Mouse (Mus musculus) R1 (cell line): Measurements from ENCODE around the gene Trcg1.

Source experiments
- DNase-seq: peaks from one replicate; pipeline ENCODE4 v3.0.0-alpha.2; 2018; ENCODE audit warnings: low read depth, low spot score

Trcg1 gene

DNA sequence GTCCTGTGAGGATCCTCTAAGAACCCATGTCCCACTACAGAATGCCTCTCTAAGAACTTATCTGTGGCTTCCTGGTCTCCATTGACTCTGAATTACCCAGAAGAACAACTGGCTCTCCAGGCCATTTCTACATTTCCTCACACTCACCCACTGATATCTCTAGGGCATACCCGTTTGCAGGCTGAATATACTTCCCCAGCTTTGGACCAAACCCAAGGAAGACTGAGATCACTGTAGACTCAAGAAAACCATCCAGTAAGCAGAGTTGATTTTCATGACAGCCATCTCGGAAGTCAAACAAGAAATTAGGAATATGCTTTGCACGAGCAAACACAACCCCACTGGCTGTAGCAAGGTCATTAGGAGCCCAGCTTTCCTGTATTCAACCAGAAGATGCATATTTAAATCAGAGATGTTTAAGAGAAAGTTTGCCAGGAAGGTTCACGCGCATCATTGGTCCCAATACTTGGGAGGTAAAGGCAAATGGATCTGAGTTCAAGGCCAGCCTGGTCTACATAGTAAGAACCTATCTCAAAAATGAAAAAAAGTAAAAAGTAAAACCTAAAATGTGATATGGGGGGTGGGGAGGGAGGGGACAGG, 3.9 kb upstream of the Trcg1 start:
- DNase-seq: no peak

DNA sequence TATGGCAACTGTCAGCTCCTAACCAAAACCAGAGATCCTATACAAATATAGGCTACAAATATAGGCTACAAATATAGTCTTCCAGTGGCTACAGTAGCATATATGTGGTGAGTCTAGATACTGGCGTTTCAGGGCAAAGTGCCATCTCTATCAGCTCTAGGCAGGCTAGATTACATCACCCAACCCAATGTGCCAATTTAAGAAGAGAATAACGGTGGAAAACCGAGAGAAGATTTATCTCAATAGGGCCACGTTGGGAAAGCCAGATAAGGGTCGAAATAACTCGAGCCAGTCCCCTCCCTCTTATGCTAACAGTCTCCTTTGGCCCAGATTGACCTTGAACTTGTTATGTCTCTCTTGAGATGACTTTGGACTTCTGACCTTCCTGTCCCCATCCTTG, 3.2 kb upstream of the Trcg1 start:
- DNase-seq: no peak

GRCm38 (mm10) chr9:57233767-57234166, 2.6 kb upstream of the Trcg1 start:
- no peak for DNase-seq

- no peak for DNase-seq
Measured at GRCm38 (mm10) chr9:57237705-57238104, 1.3 kb downstream of the Trcg1 start.

- no peak for DNase-seq
Measured at GRCm38 (mm10) chr9:57238220-57238619, 1.9 kb downstream of the Trcg1 start.

GRCm38 (mm10) chr9:57241111-57241510, 4.8 kb downstream of the Trcg1 start:
- no peak for DNase-seq

- peak; percentile 64 for DNase-seq
Measured at GRCm38 (mm10) chr9:57242916-57243315, 6.6 kb downstream of the Trcg1 start.

DNA sequence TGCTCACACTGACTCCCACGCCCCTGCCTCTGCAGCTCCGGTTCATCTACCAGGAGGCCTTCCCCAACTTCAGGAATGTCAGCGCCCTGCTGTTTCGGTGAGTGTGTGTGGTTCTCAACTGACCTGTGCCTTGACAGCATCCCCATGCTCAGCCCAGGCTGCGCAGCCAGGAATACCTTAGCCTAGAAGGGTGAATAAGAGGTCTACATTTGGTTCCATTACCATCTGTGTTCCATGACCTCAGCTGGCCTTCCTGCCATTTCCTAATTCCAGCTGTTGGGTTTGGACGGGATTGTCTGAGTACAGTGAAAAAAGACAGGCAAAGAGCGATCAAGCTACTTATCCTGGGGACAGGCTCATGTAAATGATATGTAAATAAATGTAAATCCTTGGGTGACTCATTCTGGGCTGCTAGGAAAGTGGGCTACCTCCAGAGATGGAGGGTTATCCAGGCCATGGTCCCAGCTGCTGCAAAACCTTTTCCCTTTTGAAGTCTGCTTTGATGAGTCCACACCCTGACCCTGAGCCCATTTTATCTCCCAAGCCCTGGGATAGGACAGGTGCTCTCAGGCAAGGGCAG, 7.8 kb downstream of the Trcg1 start:
- DNase-seq: peak; percentile 86

- no peak for DNase-seq
Measured at GRCm38 (mm10) chr9:57246482-57246881, 10.1 kb downstream of the Trcg1 start.

GRCm38 (mm10) chr9:57247201-57247671, 10.9 kb downstream of the Trcg1 start:
- no peak for DNase-seq

DNA sequence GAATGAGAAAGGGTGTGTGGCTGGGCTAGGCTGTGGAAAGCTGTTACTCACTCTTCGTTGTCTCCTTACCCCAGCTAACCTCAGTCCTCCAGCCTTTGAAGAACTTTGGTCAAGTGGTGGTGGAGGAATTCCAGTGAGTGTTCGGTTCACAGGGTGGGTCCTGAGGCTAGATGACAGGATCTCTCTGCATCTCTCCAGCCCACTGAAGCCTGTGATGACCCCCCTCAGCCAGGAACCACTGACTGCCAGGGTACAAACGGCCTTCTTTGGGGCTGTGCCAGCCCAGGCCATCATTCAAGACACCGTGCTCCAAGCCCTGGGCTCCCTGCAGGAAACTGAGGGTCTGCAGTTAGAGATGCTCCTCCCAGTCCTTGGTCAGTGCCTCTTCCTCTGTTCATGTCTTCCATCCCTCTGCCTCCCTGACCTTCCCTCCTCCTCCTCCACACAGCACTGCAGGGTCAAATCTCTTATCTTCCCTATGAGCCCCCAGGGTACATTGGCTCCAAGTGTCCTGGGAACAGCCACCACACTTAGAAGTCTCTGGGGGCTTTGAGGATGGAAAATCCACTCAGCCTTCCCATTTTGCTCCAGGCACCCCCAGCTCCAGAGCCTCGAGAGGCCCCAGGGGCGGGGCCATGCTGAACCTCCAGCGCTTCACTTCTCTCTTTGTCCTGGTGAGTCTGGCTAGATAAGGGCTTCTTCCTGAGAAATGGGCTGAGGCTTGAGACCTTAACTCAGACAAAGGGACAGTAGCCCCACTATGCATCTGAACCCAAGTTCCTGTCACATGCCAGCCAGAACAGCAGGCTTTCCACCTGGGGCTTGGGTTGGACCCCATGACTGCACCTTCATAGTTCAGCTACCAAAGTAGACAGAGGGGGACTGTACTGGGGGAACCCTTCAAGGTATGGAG, 11.9 kb downstream of the Trcg1 start:
- DNase-seq: no peak

DNA sequence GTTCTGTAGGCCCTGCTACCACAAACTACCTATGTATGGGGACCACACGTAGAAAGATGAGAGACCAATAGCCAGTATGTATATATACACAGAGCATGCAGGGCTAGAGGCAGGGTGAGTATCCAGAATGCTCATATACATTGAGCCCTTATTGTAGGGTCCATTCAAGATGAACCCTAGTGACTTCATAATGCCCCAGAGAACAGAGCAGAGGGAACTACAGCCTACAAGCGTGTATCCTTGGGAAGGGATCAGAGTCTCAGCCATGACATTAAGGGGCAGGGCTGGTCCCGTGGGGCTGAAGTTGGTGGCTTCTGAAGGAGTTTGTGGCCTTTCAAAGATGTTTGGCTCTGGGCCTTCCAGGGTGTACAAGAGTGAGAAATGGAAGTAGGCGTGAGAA, 13.7 kb downstream of the Trcg1 start:
- no peak for DNase-seq

DNA sequence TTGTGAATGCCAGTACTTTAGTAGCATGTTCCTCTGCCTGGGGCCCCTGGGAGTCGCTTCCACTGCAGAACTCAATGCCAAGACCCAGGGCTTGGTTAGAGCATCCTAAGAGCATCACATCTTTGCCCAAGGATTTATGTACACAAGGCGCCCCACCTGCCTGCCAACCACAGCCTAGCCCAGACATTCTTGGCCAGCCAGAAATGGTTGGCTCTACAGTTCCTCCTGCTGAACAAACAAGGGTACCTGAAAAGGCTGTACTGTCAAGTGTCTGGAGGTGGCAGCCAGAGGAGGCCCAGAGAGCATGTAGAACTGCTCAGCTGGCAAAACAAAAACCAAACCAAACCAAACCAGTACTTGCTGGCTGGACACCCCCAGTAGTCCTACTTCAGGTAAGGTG, 14.8 kb downstream of the Trcg1 start:
- no peak for DNase-seq

GRCm38 (mm10) chr9:57254061-57254460, 17.7 kb downstream of the Trcg1 start:
- DNase-seq: no peak

GRCm38 (mm10) chr9:57254823-57255495, 18.6 kb downstream of the Trcg1 start:
- peak; percentile 56 for DNase-seq

DNA sequence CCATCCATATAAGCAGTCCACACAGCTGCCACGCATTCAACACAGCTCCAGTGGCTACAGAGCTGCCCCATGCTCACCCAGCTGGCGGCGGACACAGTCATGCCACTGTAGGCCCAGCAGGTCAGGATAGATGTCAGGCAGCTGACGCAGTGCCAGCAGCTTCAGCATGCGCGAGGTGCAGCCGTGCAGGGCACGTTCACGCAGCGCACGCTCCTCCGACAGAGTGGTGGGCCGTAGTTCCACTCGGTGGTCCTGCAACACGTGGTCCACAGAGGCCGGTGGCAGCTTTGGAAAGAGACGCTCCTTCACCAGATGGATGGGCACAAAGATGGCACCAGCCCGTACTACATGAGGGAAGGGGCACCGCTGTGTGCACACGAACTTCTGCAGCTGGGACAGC, 20.0 kb downstream of the Trcg1 start:
- no peak for DNase-seq

GRCm38 (mm10) chr9:57256861-57257260, 20.5 kb downstream of the Trcg1 start:
- DNase-seq: no peak

GRCm38 (mm10) chr9:57257627-57258026, 21.3 kb downstream of the Trcg1 start:
- DNase-seq: no peak

GRCm38 (mm10) chr9:57259736-57260135, 23.4 kb downstream of the Trcg1 start:
- peak; percentile 90 for DNase-seq

GRCm38 (mm10) chr9:57260940-57261339, 24.6 kb downstream of the Trcg1 start:
- DNase-seq: no peak

- no peak for DNase-seq
Measured at GRCm38 (mm10) chr9:57261516-57261912, 25.2 kb downstream of the Trcg1 start.
